Mouse (Mus musculus) forebrain, embryonic 14.5 days (tissue): ENCODE measurements around the gene Cwc27. TPM values are rescaled to one million over a fixed set of nuclear protein-coding genes. Genes with fewer than 3 reads are reported as not detected.

Experiments
- ATAC-seq: fragments of 200-750 bp; cut with Nextera tagmentation; 2 replicates; pipeline ENCODE4 v1.8.0; 2017; ENCODE audit warnings: mild to moderate bottlenecking, moderate library complexity
- DNase-seq: peaks from one replicate; pipeline ENCODE4 v3.0.0-alpha.2; 2015; ENCODE audit warnings: low spot score
- H3K27ac ChIP-seq: fragments of 300-500 bp; sonication (generic); 2 replicates; pipeline ENCODE4 v1.5.1; 2014; ENCODE audit warnings: low read depth, mild to moderate bottlenecking, control low read depth, low read length, moderate library complexity
- H3K27me3 ChIP-seq: fragments of 300-500 bp; sonication (generic); replicated peaks from 2 replicates; pipeline ENCODE4 v1.6.1; 2014; ENCODE audit warnings: low read length, control low read depth, mixed read lengths; ENCODE audit not compliant: control insufficient read depth, insufficient read depth
- H3K36me3 ChIP-seq: fragments of 300-500 bp; sonication (generic); 2 replicates; pipeline ENCODE4 v1.6.1; 2014; ENCODE audit warnings: low read length, control low read depth; ENCODE audit not compliant: control insufficient read depth, insufficient read depth
- H3K4me1 ChIP-seq: fragments of 300-500 bp; sonication (generic); 2 replicates; pipeline ENCODE4 v1.6.1; 2014; ENCODE audit warnings: antibody characterized with exemption, low read length, control low read depth; ENCODE audit not compliant: control insufficient read depth, insufficient read depth
- H3K4me2 ChIP-seq: fragments of 300-500 bp; sonication (generic); 2 replicates; pipeline ENCODE4 v1.6.1; 2014; ENCODE audit warnings: mild to moderate bottlenecking, control low read depth, low read length
- H3K4me3 ChIP-seq: fragments of 300-500 bp; sonication (generic); 2 replicates; pipeline ENCODE4 v1.5.1; 2014; ENCODE audit warnings: low read depth, low read length, control low read depth
- H3K9ac ChIP-seq: fragments of 300-500 bp; sonication (generic); 2 replicates; pipeline ENCODE4 v1.6.1; 2014; ENCODE audit warnings: mild to moderate bottlenecking, low read length, control low read depth, moderate library complexity
- H3K9me3 ChIP-seq: fragments of 300-500 bp; sonication (generic); replicated peaks from 2 replicates; pipeline ENCODE4 v1.6.1; 2016; ENCODE audit warnings: low read length, control low read depth, mixed read lengths; ENCODE audit not compliant: control insufficient read depth
- WGBS: fragments of 180-500 bp; shearing (Covaris S2); extraction: QIAGEN DNeasy Blood & Tissue Kit; methylation state at CpG from one replicate; pipeline ENCODE4 v1.1.7; 2014; 5-methylcytosine and 5-hydroxymethylcytosine counted together
- polyA plus RNA-seq: library from polyadenylated mRNA; unstranded; fragments of >200 nt; fragmentation: Nextera tagmentation; extraction: Ambion mirVana; gene quantifications from 2 replicates; pipeline ENCODE4 v1.2.1, GENCODE M21; 2014

Cwc27 gene
- polyA plus RNA-seq, 1 experiment from 2014 or later, result 21.5 TPM

DNA sequence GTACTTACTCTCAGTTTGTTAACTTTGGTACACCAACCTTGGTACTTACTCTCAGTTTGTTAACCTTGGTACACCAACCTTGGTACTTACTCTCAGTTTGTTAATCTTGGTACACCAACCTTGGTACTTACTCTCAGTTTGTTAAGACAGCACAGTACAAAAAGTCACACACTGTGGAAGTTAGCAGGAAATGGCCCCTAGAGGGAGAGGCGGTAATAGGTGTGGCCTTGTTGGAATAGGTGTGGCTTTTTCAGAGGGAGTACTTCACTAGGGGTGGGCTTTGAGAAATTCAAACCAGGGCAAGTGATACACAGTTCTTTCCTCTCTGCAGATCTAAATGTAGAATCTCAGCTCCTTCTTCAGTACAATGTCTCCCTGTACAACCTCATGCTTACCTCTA, 172.8 kb downstream of the Cwc27 start:
- ATAC-seq, result no peak
- H3K9ac ChIP-seq, result no peak overlapping the region
- no peak overlapping the region for H3K4me3 ChIP-seq
- no peaks in the 10 kb centered on the region for H3K4me1 ChIP-seq
- no peaks in the 10 kb centered on the region for H3K27me3 ChIP-seq
- 79% methylated on average over 1 of the region's 1 CpGs for WGBS
- no peaks in the 10 kb centered on the region for H3K9me3 ChIP-seq
- H3K4me2 ChIP-seq, result no peak overlapping the region
- no peaks in the 10 kb centered on the region for H3K36me3 ChIP-seq
- no peak for DNase-seq
- no peak overlapping the region for H3K27ac ChIP-seq

DNA sequence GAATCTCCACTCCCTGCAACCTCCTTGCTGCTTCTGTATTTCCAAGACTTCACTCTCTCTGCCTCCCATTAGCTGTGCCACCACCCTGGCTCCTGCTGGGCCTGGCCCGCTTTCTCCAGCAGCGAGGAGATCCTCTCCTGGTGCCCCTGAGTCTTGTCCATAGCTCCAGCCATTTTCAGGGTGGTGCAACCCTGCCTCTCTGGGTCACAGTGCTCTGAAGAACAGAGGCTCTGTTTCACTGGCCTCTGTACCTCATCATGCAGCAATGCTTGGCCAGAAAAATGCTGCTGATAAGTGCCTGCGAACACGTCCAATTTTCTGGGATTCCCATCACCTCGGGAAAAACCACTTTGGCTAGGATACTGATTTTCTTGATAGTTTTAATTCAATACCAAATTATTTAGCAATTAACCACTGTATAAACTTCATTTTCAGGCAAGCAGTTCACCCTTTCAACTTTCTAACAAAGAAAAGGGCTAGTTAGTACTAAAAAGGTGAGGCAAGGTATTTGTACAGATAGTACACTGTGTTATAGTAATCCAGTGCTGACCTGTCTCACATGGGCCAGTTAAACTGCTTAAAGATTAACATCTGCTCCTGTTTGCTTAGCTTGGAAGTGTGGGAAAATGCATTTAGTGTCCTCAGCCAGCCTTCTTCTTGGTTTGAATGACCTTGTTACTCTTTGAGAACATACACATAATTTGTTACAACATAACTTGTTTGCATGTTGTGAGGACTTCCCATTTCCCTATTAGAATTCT, 176.1 kb downstream of the Cwc27 start:
- Histone ChIP-seq H3K9me3 (no peaks in the 10 kb centered on the region), H3K4me1 (no peaks in the 10 kb centered on the region), H3K4me3 (no peak overlapping the region), H3K27me3 (no peaks in the 10 kb centered on the region), H3K4me2 (no peak overlapping the region), H3K27ac (no peak overlapping the region), H3K36me3 (no peaks in the 10 kb centered on the region), H3K9ac (no peak overlapping the region)
- 87% methylated on average over 5 of the region's 5 CpGs for WGBS
- DNase-seq, result no peak
- ATAC-seq, result no peak

DNA sequence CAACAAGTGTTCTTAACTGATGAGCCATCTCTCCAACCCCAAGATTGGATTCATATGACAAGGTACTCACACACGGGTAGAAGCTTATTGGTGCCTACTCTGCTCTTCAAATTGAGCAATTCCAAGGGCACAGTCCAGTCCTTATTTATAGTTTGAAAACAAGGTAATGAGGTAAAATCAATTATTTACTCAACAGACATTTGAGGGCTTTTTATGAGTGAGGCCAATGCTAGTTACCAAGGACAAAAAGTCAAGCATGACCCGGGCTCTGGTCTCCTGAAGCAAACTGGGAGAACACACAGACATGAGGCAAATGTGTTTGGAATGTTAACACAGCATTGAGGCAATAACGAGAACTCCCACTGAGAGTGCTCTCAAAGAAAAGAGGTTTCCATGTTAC, 178.0 kb downstream of the Cwc27 start:
- no peaks in the 10 kb centered on the region for H3K27me3 ChIP-seq

DNA sequence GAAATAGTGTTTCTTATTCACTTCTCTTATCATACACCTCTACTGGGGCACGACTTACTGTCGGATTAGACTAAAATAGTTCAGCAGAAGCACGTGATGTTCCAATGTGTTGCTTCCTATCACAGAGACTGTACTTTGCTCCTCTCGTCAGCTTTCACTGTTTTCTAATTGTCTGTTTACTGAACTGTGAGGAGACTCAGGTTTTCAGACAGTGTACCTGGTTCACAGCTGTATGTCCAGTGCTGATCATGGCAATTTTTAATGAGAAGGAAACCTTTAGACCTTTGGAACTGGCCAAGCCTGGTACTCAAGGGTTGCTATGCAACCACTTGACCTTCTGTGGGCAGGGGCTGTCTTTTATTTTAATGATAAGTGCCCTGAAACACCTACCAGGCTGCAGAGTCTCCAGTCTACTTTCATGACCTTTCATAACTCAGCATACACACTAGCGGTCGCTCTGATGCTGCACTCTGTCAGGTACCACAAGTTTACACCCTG, 180.9 kb downstream of the Cwc27 start:
- no peak for DNase-seq
- 87% methylated on average over 6 of the region's 6 CpGs for WGBS
- no peak for ATAC-seq
- Histone ChIP-seq H3K9me3 (no peaks in the 10 kb centered on the region), H3K27me3 (no peaks in the 10 kb centered on the region), H3K27ac (no peak overlapping the region), H3K4me3 (no peak overlapping the region), H3K4me1 (no peaks in the 10 kb centered on the region), H3K9ac (no peak overlapping the region), H3K4me2 (no peak overlapping the region), H3K36me3 (no peaks in the 10 kb centered on the region)

More for the DNA sequence above, 178.0 kb downstream of the Cwc27 start:
- Histone ChIP-seq H3K4me1 (no peaks in the 10 kb centered on the region), H3K4me2 (no peak overlapping the region), H3K9me3 (no peaks in the 10 kb centered on the region), H3K27ac (no peak overlapping the region), H3K36me3 (no peaks in the 10 kb centered on the region), H3K4me3 (no peak overlapping the region), H3K9ac (no peak overlapping the region)
- no peak for ATAC-seq
- DNase-seq, result no peak
- 59% methylated on average over 3 of the region's 3 CpGs for WGBS

DNA sequence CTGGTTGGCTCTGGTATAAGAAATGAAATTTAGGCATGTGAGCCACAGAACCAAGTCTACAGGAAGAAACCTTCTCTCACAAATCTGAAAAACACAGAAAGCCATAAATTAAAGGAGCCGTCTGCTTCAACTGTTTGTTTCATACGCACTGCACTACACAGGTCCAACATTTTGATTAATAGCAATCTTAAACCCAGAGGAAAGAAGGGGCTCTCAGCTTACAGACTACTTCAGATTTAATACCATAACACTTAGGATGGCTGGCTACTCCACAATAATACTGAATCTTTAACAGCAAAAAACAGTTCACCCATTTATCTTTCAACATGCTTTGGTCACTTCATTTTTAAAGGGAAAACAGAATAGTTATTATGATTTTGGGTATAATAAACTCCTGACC, 182.2 kb downstream of the Cwc27 start:
- DNase-seq, result no peak
- 93% methylated on average over 2 of the region's 2 CpGs for WGBS
- no peak overlapping the region for H3K4me2 ChIP-seq

DNA sequence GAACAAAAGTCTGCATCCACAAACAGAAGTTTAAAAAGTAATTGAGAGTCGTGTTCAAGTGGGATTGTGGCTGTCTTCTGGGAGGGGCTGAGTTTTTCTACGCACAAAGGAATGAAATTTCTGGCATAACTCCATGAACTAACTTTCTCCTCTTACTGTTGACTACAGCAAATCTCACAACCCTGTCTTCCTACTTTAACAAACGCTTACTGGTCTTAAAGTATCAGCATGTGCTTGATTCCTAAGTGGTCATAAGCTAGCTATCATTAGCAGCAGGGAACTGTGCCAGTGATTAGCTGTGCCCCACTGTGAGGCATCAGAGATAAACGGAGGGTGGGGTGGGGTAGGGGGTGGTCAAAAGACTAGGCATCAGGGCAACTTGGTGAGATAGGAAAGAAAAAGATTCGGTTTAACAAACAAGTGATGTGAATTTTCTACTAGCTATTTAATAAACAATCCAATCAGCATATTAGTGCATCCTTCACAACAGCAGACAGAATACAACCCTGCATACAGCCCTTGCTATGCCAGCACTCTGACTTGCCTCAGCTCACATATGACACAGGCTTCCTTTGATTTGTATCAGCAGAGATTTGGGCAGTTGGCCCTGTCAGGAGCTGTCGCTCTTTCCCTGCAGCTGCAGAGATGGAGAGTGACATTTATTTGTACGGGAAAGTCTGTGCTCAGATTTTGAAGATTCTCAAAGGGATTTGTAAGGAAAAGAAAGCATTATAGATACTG, 184.3 kb downstream of the Cwc27 start:
- 44% methylated on average over 7 of the region's 7 CpGs for WGBS
- peak; percentile 11 for DNase-seq

More for the DNA sequence above, 182.2 kb downstream of the Cwc27 start:
- H3K4me1 ChIP-seq, result no peaks in the 10 kb centered on the region
- no peak overlapping the region for H3K27ac ChIP-seq
- no peaks in the 10 kb centered on the region for H3K27me3 ChIP-seq
- no peak overlapping the region for H3K4me3 ChIP-seq
- no peaks in the 10 kb centered on the region for H3K9me3 ChIP-seq
- no peak for ATAC-seq
- no peak overlapping the region for H3K9ac ChIP-seq
- no peaks in the 10 kb centered on the region for H3K36me3 ChIP-seq

DNA sequence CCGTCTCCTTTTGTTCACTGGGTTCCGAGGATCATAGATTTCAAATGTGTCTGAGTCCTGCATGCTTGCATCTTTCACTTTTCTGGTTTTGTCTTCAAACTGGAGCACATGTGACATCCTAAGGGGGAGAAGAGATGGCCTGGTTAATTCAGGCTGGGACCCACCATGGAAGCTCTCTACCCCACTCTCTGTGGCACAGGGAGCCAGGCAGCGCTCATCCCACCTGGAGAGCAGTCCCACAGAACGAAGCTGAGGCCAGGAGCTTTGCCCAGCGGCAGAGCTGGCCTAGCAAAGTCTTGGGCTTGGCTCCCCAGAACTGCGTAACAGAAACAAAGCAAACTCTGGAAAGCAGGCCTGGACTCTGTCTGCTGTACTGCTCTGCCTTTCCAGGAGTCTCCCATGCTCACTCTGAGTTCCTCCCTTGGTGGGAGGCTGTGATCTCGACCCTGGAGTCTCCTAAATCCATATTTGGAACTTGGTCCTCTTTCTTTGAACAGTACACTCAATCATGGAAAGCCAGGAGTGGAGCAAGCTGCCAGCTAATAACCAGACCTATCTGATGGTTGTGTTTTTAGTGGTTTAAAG, 185.2 kb downstream of the Cwc27 start:
- H3K27ac ChIP-seq, result no peak overlapping the region
- no peaks in the 10 kb centered on the region for H3K36me3 ChIP-seq
- ATAC-seq (no peak), DNase-seq (no peak)
- H3K9ac ChIP-seq, result no peak overlapping the region
- H3K4me1 ChIP-seq, result no peaks in the 10 kb centered on the region
- no peak overlapping the region for H3K4me3 ChIP-seq
- H3K4me2 ChIP-seq, result no peak overlapping the region
- no peaks in the 10 kb centered on the region for H3K27me3 ChIP-seq
- WGBS, result 82% methylated on average over 7 of the region's 7 CpGs
- H3K9me3 ChIP-seq, result no peaks in the 10 kb centered on the region

More for the DNA sequence above, 184.3 kb downstream of the Cwc27 start:
- H3K4me1 ChIP-seq, result no peaks in the 10 kb centered on the region
- H3K36me3 ChIP-seq, result no peaks in the 10 kb centered on the region
- no peak overlapping the region for H3K27ac ChIP-seq
- no peak overlapping the region for H3K9ac ChIP-seq
- no peak overlapping the region for H3K4me3 ChIP-seq
- no peak overlapping the region for H3K4me2 ChIP-seq
- peak; percentile 42; the same call in 1 of the 2 replicates for ATAC-seq
- no peaks in the 10 kb centered on the region for H3K9me3 ChIP-seq
- H3K27me3 ChIP-seq, result no peaks in the 10 kb centered on the region

- no peak overlapping the region for H3K4me3 ChIP-seq
- H3K4me1 ChIP-seq, result no peaks in the 10 kb centered on the region
- ATAC-seq, result no peak
- no peak overlapping the region for H3K4me2 ChIP-seq
- H3K36me3 ChIP-seq, result no peaks in the 10 kb centered on the region
- H3K27me3 ChIP-seq, result no peaks in the 10 kb centered on the region
- H3K9ac ChIP-seq, result no peak overlapping the region
- no peak for DNase-seq
- WGBS, result 94% methylated on average over 5 of the region's 5 CpGs
- H3K27ac ChIP-seq, result no peak overlapping the region
- no peaks in the 10 kb centered on the region for H3K9me3 ChIP-seq
Observed at GRCm38 (mm10) chr13:104630808-104631207, 186.1 kb downstream of the Cwc27 start.
